Mouse (Mus musculus): ENCODE measurements around the gene Gss.

DNA sequence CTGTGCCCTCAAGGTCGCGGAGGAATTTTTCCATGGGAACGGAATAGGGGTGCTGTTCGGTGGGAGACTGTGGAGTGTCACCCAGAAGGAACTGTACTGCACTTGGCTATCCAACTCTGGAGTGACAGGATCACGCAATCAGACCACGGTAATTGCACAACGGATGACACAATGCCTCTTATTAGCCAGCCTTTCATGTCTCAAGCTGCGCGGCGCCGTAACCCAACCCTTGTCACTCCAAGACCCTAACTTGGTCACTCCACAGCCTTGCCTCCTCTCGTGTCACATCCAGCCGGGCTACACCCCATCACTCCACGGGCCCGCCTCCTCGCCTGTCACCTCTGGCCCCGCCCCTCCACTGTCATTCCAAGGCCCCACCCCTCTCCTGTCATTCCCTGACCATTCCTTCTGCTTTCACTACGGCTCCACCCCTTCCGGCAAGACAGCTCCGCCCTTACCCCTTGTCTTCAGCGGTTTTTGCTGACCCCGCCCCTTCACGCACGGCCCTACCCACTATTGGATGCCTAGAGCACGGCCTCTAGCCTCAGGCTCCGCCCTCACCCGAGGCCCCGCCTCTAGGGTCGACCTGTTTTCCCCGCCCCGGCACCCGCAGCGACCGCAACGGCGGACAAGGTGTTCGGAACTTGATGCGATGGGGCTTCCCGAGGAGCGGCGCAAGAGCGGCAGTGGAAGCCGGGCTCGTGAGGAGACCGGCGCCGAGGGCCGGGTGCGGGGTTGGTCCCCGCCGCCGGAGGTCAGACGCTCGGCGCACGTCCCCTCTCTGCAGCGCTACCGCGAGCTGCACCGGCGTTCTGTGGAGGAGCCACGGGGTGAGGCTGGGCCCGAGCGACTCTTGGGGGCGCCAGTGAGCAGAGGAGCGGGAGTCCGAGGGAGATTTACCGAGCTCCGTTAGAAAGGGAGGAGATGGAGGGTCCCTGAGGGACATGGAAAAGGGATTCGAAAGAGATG, 74.9 kb downstream of the Gss start, which contains the start of the genes Acss2 and Ggt7:
- TF ChIP-seq REST (IDR thresholded peaks at IDR 0.05; ENCODE audit: insufficient read depth, insufficient read length) = no peak
- TF ChIP-seq POLR2A (IDR thresholded peaks at IDR 0.05; ENCODE audit: insufficient read length, low read depth) = peak; percentile 60
- TF ChIP-seq TCF12 (IDR thresholded peaks at IDR 0.05; ENCODE audit: insufficient read depth, poor library complexity, severe bottlenecking) = no peak
- TF ChIP-seq CEBPB (IDR thresholded peaks at IDR 0.05; ENCODE audit: insufficient read depth, poor library complexity, severe bottlenecking) = peak; percentile 63; the same call in 1 of the 2 replicates
- TF ChIP-seq E2F4 (IDR thresholded peaks at IDR 0.05; ENCODE audit: insufficient read depth) = no peak

Measured in myocyte (in vitro differentiated cells).